Mouse (Mus musculus) splenic B cell, adult 2 months (primary cell): Measurements from ENCODE around the gene Olfr294.

Experiments used
- DNase-seq: peaks from one replicate; pipeline ENCODE4 v3.0.0-alpha.2; 2011; ENCODE audit warnings: low read depth, low spot score
- H3K27me3 ChIP-seq: 2 replicates; pipeline ENCODE4 v1.6.1; 2012; ENCODE audit warnings: mild to moderate bottlenecking, low read length, moderate library complexity, mixed read lengths; ENCODE audit not compliant: control insufficient read depth, poor library complexity, insufficient read depth, severe bottlenecking
- H3K36me3 ChIP-seq: 2 replicates; pipeline ENCODE4 v1.6.1; 2012; ENCODE audit warnings: mild to moderate bottlenecking, low read length, moderate library complexity, mixed read lengths; ENCODE audit not compliant: control insufficient read depth, poor library complexity, insufficient read depth, severe bottlenecking

Gene Olfr294

DNA sequence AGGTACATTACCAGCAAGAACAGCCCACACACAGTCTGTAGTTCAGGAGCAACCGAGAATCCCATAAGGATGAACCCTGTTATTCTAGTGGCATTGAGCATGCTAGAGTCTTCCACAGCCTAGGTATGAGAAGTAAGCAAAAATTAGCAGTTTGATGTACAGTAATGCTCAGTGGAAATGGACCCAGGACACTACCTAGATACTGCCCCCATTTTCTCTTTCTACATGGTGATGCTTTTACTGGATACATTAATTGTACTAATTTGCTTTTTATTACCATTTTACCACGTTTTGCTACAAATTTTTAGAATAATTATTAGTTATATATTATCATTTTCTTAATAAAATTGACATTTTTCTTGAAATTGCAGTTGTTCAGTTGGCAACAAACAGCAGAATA, at the start of gene Olfr294:
Gene Olfr294 (minus strand): TSS at position 101 of the 400 bp plus-strand sequence.
- H3K27me3 ChIP-seq: no peaks in the 10 kb centered on the region
- H3K36me3 ChIP-seq: no peaks in the 10 kb centered on the region
- DNase-seq: no peak

DNA sequence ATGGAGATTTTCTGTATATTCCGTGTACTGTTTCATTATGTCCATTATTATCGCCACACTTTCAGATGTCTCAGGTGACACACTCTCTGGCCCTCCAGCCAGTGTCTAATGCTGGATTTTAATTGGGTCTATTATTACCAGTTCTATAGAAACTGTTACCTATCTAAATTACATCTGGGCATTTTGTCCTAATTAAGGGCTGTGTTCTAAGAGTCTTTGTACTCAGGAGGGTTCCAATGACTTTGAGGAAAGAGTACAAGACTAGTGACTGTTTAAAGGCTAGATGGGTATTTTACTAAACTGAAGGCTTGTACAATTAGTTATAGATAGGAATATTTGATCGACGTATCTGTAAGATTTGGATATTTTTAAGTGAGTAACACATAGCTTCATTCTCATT, 32.3 kb upstream of the Olfr294 start, which contains the start of gene Olfr293:
Gene Olfr293 (plus strand): TSS at position 301 of the 400 bp plus-strand sequence.
- H3K36me3 ChIP-seq: no peaks in the 10 kb centered on the region
- no peak for DNase-seq

DNA sequence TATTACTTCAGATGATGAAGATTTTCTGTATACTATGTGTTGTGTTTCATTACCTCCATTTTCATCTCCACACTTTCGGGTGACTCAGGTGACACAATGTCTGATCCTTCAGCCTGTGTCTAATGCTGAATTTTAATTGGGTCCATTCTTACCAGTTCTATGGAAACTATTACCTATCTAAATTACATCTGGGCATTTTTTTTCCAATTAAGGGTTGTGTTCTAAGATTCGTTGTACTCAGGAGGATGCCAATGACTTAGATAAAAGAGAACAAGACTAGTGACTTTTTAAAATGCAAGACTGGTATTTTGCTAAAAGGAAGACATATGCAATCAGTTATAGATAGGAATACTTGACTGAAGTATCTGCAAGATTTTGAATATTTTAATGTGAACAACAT, 32.9 kb downstream of the Olfr294 start, which contains the start of gene Olfr295:
Gene Olfr295 (plus strand): TSS at position 301 of the 400 bp plus-strand sequence.
- DNase-seq: no peak
- H3K27me3 ChIP-seq: no peaks in the 10 kb centered on the region
- H3K36me3 ChIP-seq: no peaks in the 10 kb centered on the region

More for the DNA sequence above, 32.3 kb upstream of the Olfr294 start, which contains the start of gene Olfr293:
- H3K27me3 ChIP-seq: no peaks in the 10 kb centered on the region
